Mouse (Mus musculus): ENCODE data around the gene Tctex1d4.

DNA sequence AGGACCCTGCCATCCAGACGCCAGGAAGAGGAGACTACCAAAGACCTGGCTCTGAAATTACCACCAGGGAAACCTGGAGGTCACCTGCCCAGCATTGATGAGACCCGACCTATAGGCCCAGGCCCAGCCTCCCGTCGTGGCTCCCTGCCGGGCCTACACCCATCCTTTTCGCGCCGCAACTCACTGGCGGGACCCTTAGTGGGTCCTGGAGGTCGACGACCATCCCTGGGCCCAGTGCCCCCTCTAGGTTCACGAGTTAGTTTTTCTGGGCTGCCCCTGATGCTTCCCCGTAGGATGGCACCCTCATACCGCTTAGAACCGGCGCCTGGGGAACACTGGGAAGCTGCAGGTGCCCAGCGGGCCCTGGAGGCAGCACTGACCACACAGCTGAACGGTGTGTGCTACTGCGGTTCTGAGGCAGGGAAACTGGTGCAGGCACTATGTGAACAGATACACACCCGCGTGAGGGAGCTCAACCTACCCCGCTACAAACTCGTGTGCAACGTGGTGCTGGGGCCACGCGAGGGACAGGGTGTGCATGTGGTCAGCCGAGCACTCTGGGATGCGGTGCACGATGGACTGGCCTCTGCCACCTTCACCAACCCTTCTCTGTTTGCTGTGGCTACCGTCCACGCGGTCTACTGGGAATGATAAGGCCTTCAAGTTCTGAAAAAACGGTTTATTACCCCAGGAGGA is 1.5 kb downstream of the Tctex1d4 start:
- TF ChIP-seq POLR2A (IDR thresholded peaks at IDR 0.05; ENCODE audit: extremely low read depth, insufficient read depth, low read length) (0 out of 2 replicates have a peak, but pooled peaks have one; percentile 1), CTCF (IDR thresholded peaks at IDR 0.05; ENCODE audit: low read depth, low read length) (no peak)
